ENCODE assay signal across 25 mouse cellular contexts in the genomic region with DNA sequence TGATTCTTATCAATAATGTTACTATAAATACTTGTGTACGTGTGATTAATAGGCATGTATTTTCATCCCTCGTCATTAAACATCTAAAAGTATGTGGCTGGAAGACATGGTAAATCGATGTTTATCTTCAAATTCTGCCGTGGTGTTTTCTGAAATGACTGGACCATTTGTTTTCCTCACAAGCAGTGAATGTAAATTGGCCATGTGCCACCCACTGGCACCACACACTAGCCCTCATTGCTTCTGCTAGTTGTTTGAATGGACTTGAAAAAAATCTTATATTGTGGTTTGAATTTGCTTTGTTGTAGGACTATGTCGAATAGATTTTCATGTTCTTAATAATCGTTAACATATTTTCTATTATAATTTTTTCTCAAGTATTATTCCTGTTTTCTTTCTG. TPM values are rescaled to one million over a fixed set of nuclear protein-coding genes. Genes with fewer than 3 reads are reported as not detected.
"Had no signal": no experiment of that assay in that cellular context is flagged by ENCODE, and none has a peak within 500 bp of the region (broad histone marks: within the 10 kb centered on the region; RNA-seq: fewer than 3 reads in every experiment).

No protein-coding gene starts in this region.

- H3K27me3 ChIP-seq: limb, embryonic 13.5 days; liver, embryonic 12.5 days; liver, embryonic 15.5 days; lung, embryonic 15.5 days; megakaryocyte, embryonic 14.5 days; midbrain, embryonic 12.5 days; neural tube, embryonic 13.5 days; stomach, embryonic 15.5 days had no signal

- H3K27ac ChIP-seq: kidney, postnatal 0 days; layer of hippocampus, adult 2 months; left cerebral cortex, adult 2 months; limb, embryonic 10.5 days; limb, embryonic 13.5 days; liver, embryonic 12.5 days; liver, embryonic 15.5 days; lung, embryonic 15.5 days; midbrain, embryonic 12.5 days; neural tube, embryonic 13.5 days; stomach, embryonic 15.5 days had no signal

- H3K9me3 ChIP-seq: limb, embryonic 10.5 days; liver, embryonic 12.5 days; liver, embryonic 15.5 days; lung, embryonic 15.5 days; megakaryocyte, embryonic 14.5 days; midbrain, embryonic 12.5 days; neural tube, embryonic 13.5 days; stomach, embryonic 15.5 days had no signal

- ATAC-seq: liver, embryonic 12.5 days had no signal

- H3K4me2 ChIP-seq: limb, embryonic 13.5 days; liver, embryonic 12.5 days; liver, embryonic 15.5 days; lung, embryonic 15.5 days; midbrain, embryonic 12.5 days; neural tube, embryonic 13.5 days; stomach, embryonic 15.5 days had no signal

- H3K36me3 ChIP-seq: limb, embryonic 10.5 days; limb, embryonic 13.5 days; liver, embryonic 12.5 days; liver, embryonic 15.5 days; lung, embryonic 15.5 days; midbrain, embryonic 12.5 days; neural tube, embryonic 13.5 days; stomach, embryonic 15.5 days had no signal

- H3K9ac ChIP-seq: limb, embryonic 13.5 days; liver, embryonic 12.5 days; liver, embryonic 15.5 days; lung, embryonic 15.5 days; midbrain, embryonic 12.5 days; neural tube, embryonic 13.5 days; stomach, embryonic 15.5 days had no signal

- DNase-seq: kidney, adult 2 months; kidney, postnatal 25 days; layer of hippocampus, adult 9-11 months; layer of hippocampus, postnatal 36 days; liver; lung, adult 18-20 months; lung, postnatal 10 days; lung, postnatal 36 days; retina, postnatal 1 day; right cerebral cortex, postnatal 25 days; spleen, adult 18-20 months; thymus, postnatal 25 days had no signal

- H3K4me1 ChIP-seq: limb, embryonic 10.5 days; limb, embryonic 13.5 days; liver, embryonic 12.5 days; liver, embryonic 15.5 days; lung, embryonic 15.5 days; megakaryocyte, embryonic 14.5 days; midbrain, embryonic 12.5 days; neural tube, embryonic 13.5 days; stomach, embryonic 15.5 days had no signal

- H3K4me3 ChIP-seq: layer of hippocampus, adult 2 months; left cerebral cortex, adult 2 months; limb, embryonic 10.5 days; limb, embryonic 13.5 days; liver, embryonic 12.5 days; liver, embryonic 15.5 days; lung, embryonic 15.5 days; megakaryocyte, embryonic 14.5 days; midbrain, embryonic 12.5 days; myocyte; neural tube, embryonic 13.5 days; stomach, embryonic 15.5 days had no signal

RNA-seq across cellular contexts. Expression of a gene that starts 30.5 kb away (rescaled TPM):
- polyA plus RNA-seq: myocyte had no signal
